Mouse (Mus musculus): ENCODE measurements around the gene Map2k5. TPM values are rescaled to one million over a fixed set of nuclear protein-coding genes. Genes with fewer than 3 reads are reported as not detected.
A peak's percentile ranks its signal among the peaks of the same experiment; 100 is the strongest.

Map2k5 gene
- polyA plus RNA-seq, 1 experiment from 2014 or later, result 31.6 TPM

- WGBS, result 72% methylated on average over 2 of the region's 2 CpGs
- Histone ChIP-seq H3K4me1 (ENCODE audit: control insufficient read depth, insufficient read depth, low read length) (no peaks in the 10 kb centered on the region), H3K4me2 (replicated peaks; ENCODE audit: low read depth, low read length) (no peak overlapping the region), H3K9ac (replicated peaks; ENCODE audit: low read depth, low read length) (no peak overlapping the region), H3K27ac (ENCODE audit: low read length) (no peak overlapping the region), H3K9me3 (ENCODE audit: control insufficient read depth, low read depth, low read length) (no peaks in the 10 kb centered on the region), H3K36me3 (ENCODE audit: control insufficient read depth, insufficient read depth, low read length) (peaks cover 4% of the 10 kb centered on the region; the same call in 1 of the 2 replicates), H3K27me3 (ENCODE audit: control insufficient read depth, insufficient read depth, low read length) (no peaks in the 10 kb centered on the region), H3K4me3 (ENCODE audit: low read depth, low read length) (no peak overlapping the region)
- ATAC-seq (ENCODE audit: insufficient number of reproducible peaks, insufficient read depth, low FRiP score, low read depth), result no peak
Measured at GRCm38 (mm10) chr9:63281086-63281485, 96.6 kb downstream of the Map2k5 start.

GRCm38 (mm10) chr9:63273781-63274180, 103.9 kb downstream of the Map2k5 start:
- WGBS, result 57% methylated on average over 6 of the region's 6 CpGs
- H3K27ac ChIP-seq (ENCODE audit: low read length), result no peak overlapping the region
- ATAC-seq (ENCODE audit: insufficient number of reproducible peaks, insufficient read depth, low FRiP score, low read depth), result 0 out of 2 replicates have a peak, but pooled peaks have one; percentile 23

GRCm38 (mm10) chr9:63269839-63270238, 107.9 kb downstream of the Map2k5 start:
- Histone ChIP-seq H3K9me3 (ENCODE audit: control insufficient read depth, low read depth, low read length) (no peaks in the 10 kb centered on the region), H3K36me3 (ENCODE audit: control insufficient read depth, insufficient read depth, low read length) (no peaks in the 10 kb centered on the region), H3K4me3 (ENCODE audit: low read depth, low read length) (no peak overlapping the region), H3K27ac (ENCODE audit: low read length) (peak overlapping the region; percentile 21; the same call in 1 of the 2 replicates), H3K27me3 (ENCODE audit: control insufficient read depth, insufficient read depth, low read length) (no peaks in the 10 kb centered on the region), H3K4me1 (ENCODE audit: control insufficient read depth, insufficient read depth, low read length) (no peaks in the 10 kb centered on the region), H3K9ac (replicated peaks; ENCODE audit: low read depth, low read length) (no peak overlapping the region), H3K4me2 (replicated peaks; ENCODE audit: low read depth, low read length) (no peak overlapping the region; the same call in 1 of the 2 replicates)
- ATAC-seq (ENCODE audit: insufficient number of reproducible peaks, insufficient read depth, low FRiP score, low read depth), result no peak
- 59% methylated on average over 3 of the region's 3 CpGs for WGBS

More at GRCm38 (mm10) chr9:63273781-63274180, 103.9 kb downstream of the Map2k5 start:
- Histone ChIP-seq H3K4me2 (replicated peaks; ENCODE audit: low read depth, low read length) (no peak overlapping the region), H3K4me1 (ENCODE audit: control insufficient read depth, insufficient read depth, low read length) (no peaks in the 10 kb centered on the region), H3K4me3 (ENCODE audit: low read depth, low read length) (no peak overlapping the region), H3K36me3 (ENCODE audit: control insufficient read depth, insufficient read depth, low read length) (no peaks in the 10 kb centered on the region; the same call in 1 of the 2 replicates), H3K9me3 (ENCODE audit: control insufficient read depth, low read depth, low read length) (no peaks in the 10 kb centered on the region), H3K9ac (replicated peaks; ENCODE audit: low read depth, low read length) (no peak overlapping the region), H3K27me3 (ENCODE audit: control insufficient read depth, insufficient read depth, low read length) (no peaks in the 10 kb centered on the region)

GRCm38 (mm10) chr9:63263188-63263587, 114.5 kb downstream of the Map2k5 start:
- Histone ChIP-seq H3K27ac (ENCODE audit: low read length) (no peak overlapping the region), H3K27me3 (ENCODE audit: control insufficient read depth, insufficient read depth, low read length) (no peaks in the 10 kb centered on the region), H3K9me3 (ENCODE audit: control insufficient read depth, low read depth, low read length) (no peaks in the 10 kb centered on the region), H3K4me2 (replicated peaks; ENCODE audit: low read depth, low read length) (no peak overlapping the region), H3K36me3 (ENCODE audit: control insufficient read depth, insufficient read depth, low read length) (no peaks in the 10 kb centered on the region), H3K4me1 (ENCODE audit: control insufficient read depth, insufficient read depth, low read length) (no peaks in the 10 kb centered on the region), H3K9ac (replicated peaks; ENCODE audit: low read depth, low read length) (no peak overlapping the region), H3K4me3 (ENCODE audit: low read depth, low read length) (no peak overlapping the region)
- no peak for ATAC-seq (ENCODE audit: insufficient number of reproducible peaks, insufficient read depth, low FRiP score, low read depth)
- 62% methylated on average over 1 of the region's 1 CpGs for WGBS

- Histone ChIP-seq H3K4me3 (ENCODE audit: low read depth, low read length) (no peak overlapping the region), H3K4me2 (replicated peaks; ENCODE audit: low read depth, low read length) (no peak overlapping the region), H3K36me3 (ENCODE audit: control insufficient read depth, insufficient read depth, low read length) (no peaks in the 10 kb centered on the region), H3K9me3 (ENCODE audit: control insufficient read depth, low read depth, low read length) (no peaks in the 10 kb centered on the region), H3K27ac (ENCODE audit: low read length) (no peak overlapping the region), H3K9ac (replicated peaks; ENCODE audit: low read depth, low read length) (no peak overlapping the region), H3K27me3 (ENCODE audit: control insufficient read depth, insufficient read depth, low read length) (no peaks in the 10 kb centered on the region), H3K4me1 (ENCODE audit: control insufficient read depth, insufficient read depth, low read length) (no peaks in the 10 kb centered on the region)
- WGBS, result 51% methylated on average over 3 of the region's 3 CpGs
- no peak for ATAC-seq (ENCODE audit: insufficient number of reproducible peaks, insufficient read depth, low FRiP score, low read depth)
Measured at GRCm38 (mm10) chr9:63258768-63259167, 118.9 kb downstream of the Map2k5 start.

GRCm38 (mm10) chr9:63257739-63258138, 120.0 kb downstream of the Map2k5 start:
- ATAC-seq (ENCODE audit: insufficient number of reproducible peaks, insufficient read depth, low FRiP score, low read depth), result no peak
- H3K4me2 ChIP-seq (replicated peaks; ENCODE audit: low read depth, low read length), result no peak overlapping the region
- H3K27me3 ChIP-seq (ENCODE audit: control insufficient read depth, insufficient read depth, low read length), result no peaks in the 10 kb centered on the region
- WGBS, result 83% methylated on average over 4 of the region's 4 CpGs
- H3K4me1 ChIP-seq (ENCODE audit: control insufficient read depth, insufficient read depth, low read length), result no peaks in the 10 kb centered on the region
- H3K4me3 ChIP-seq (ENCODE audit: low read depth, low read length), result no peak overlapping the region
- H3K9me3 ChIP-seq (ENCODE audit: control insufficient read depth, low read depth, low read length), result no peaks in the 10 kb centered on the region
- H3K36me3 ChIP-seq (ENCODE audit: control insufficient read depth, insufficient read depth, low read length), result no peaks in the 10 kb centered on the region
- no peak overlapping the region for H3K27ac ChIP-seq (ENCODE audit: low read length)
- no peak overlapping the region for H3K9ac ChIP-seq (replicated peaks; ENCODE audit: low read depth, low read length)

GRCm38 (mm10) chr9:63250841-63251626, 126.7 kb downstream of the Map2k5 start:
- H3K9me3 ChIP-seq (ENCODE audit: control insufficient read depth, low read depth, low read length), result no peaks in the 10 kb centered on the region
- H3K27ac ChIP-seq (ENCODE audit: low read length), result no peak overlapping the region
- no peak overlapping the region for H3K4me3 ChIP-seq (ENCODE audit: low read depth, low read length)
- H3K4me1 ChIP-seq (ENCODE audit: control insufficient read depth, insufficient read depth, low read length), result no peaks in the 10 kb centered on the region
- H3K27me3 ChIP-seq (ENCODE audit: control insufficient read depth, insufficient read depth, low read length), result no peaks in the 10 kb centered on the region
- H3K9ac ChIP-seq (replicated peaks; ENCODE audit: low read depth, low read length), result no peak overlapping the region
- no peaks in the 10 kb centered on the region; the same call in 1 of the 2 replicates for H3K36me3 ChIP-seq (ENCODE audit: control insufficient read depth, insufficient read depth, low read length)
- no peak overlapping the region for H3K4me2 ChIP-seq (replicated peaks; ENCODE audit: low read depth, low read length)
- no peak for ATAC-seq (ENCODE audit: insufficient number of reproducible peaks, insufficient read depth, low FRiP score, low read depth)
- WGBS, result 86% methylated on average over 19 of the region's 19 CpGs

GRCm38 (mm10) chr9:63248095-63248787, 129.5 kb downstream of the Map2k5 start:
- no peak overlapping the region for H3K4me2 ChIP-seq (replicated peaks; ENCODE audit: low read depth, low read length)
- no peak for ATAC-seq (ENCODE audit: insufficient number of reproducible peaks, insufficient read depth, low FRiP score, low read depth)
- H3K4me3 ChIP-seq (ENCODE audit: low read depth, low read length), result no peak overlapping the region
- no peaks in the 10 kb centered on the region for H3K9me3 ChIP-seq (ENCODE audit: control insufficient read depth, low read depth, low read length)
- no peaks in the 10 kb centered on the region for H3K27me3 ChIP-seq (ENCODE audit: control insufficient read depth, insufficient read depth, low read length)
- peaks cover 11% of the 10 kb centered on the region; the same call in 1 of the 2 replicates for H3K36me3 ChIP-seq (ENCODE audit: control insufficient read depth, insufficient read depth, low read length)
- H3K4me1 ChIP-seq (ENCODE audit: control insufficient read depth, insufficient read depth, low read length), result no peaks in the 10 kb centered on the region
- no peak overlapping the region for H3K27ac ChIP-seq (ENCODE audit: low read length)
- H3K9ac ChIP-seq (replicated peaks; ENCODE audit: low read depth, low read length), result no peak overlapping the region
